Mouse (Mus musculus): Measurements from ENCODE around the gene S100a16.

Gene S100a16

GRCm38 (mm10) chr3:90585595-90585994 is 48.5 kb downstream of the S100a16 start:
- DNase-seq (ENCODE audit: low read depth, low spot score): peak; percentile 47

- no peak for DNase-seq (ENCODE audit: low read depth, low spot score)
Observed at GRCm38 (mm10) chr3:90586016-90586643, 49.1 kb downstream of the S100a16 start.

- no peak for DNase-seq (ENCODE audit: low read depth, low spot score)
Observed at GRCm38 (mm10) chr3:90586906-90587305, 49.9 kb downstream of the S100a16 start.

GRCm38 (mm10) chr3:90587361-90588101 is 50.5 kb downstream of the S100a16 start:
- no peak for DNase-seq (ENCODE audit: low read depth, low spot score)

- DNase-seq (ENCODE audit: low read depth, low spot score): no peak
Observed at GRCm38 (mm10) chr3:90589390-90589789, 52.3 kb downstream of the S100a16 start.

- no peak for DNase-seq (ENCODE audit: low read depth, low spot score)
Observed at GRCm38 (mm10) chr3:90589947-90590346, 52.9 kb downstream of the S100a16 start, which contains the start of gene S100a2. S100a2 (plus strand) TSS chr3:90590247.
